17 mouse cellular contexts compared by ENCODE assay signal in genomic region chr2:101615464-101616305, GRCm38 (mm10). TPM values are rescaled to one million over a fixed set of nuclear protein-coding genes. Genes with fewer than 3 reads are reported as not detected.
DNase-seq lines count a peak whose midpoint lies in the region; ATAC-seq and TF ChIP-seq lines count a peak whose summit lies in the region.
"Had no signal": no experiment of that assay in that cellular context is flagged by ENCODE, and none has a peak within 500 bp of the region (broad histone marks: within the 10 kb centered on the region; RNA-seq: fewer than 3 reads in every experiment).

No protein-coding gene starts in this region.

- no peaks in the 10 kb centered on the region for H3K9me3 ChIP-seq in forebrain, embryonic 14.5 days (replicated peaks; ENCODE audit: control insufficient read depth, low read length)
- H3K9me3 ChIP-seq in forebrain, embryonic 11.5 days (ENCODE audit: control insufficient read depth, low read length): no peaks in the 10 kb centered on the region
- no peaks in the 10 kb centered on the region for H3K9me3 ChIP-seq in midbrain, embryonic 11.5 days (ENCODE audit: control insufficient read depth, low read length)
- no peaks in the 10 kb centered on the region for H3K9me3 ChIP-seq in midbrain, embryonic 10.5 days (replicated peaks)
- no peaks in the 10 kb centered on the region for H3K9me3 ChIP-seq in midbrain, postnatal 0 days (ENCODE audit: low read length)
- H3K9me3 ChIP-seq: hindbrain, embryonic 15.5 days; liver, embryonic 12.5 days had no signal

- no peak for DNase-seq in forebrain, embryonic 14.5 days (ENCODE audit: low spot score)
- DNase-seq in forebrain, embryonic 11.5 days (ENCODE audit: low spot score): no peak
- peak; percentile 8 for DNase-seq in midbrain, embryonic 11.5 days (ENCODE audit: low spot score, missing footprints)
- DNase-seq in midbrain, embryonic 10.5 days (ENCODE audit: low spot score): no peak
- peak; percentile 21 for DNase-seq in T-cell, adult 2 months (ENCODE audit: low spot score)
- DNase-seq in midbrain, postnatal 0 days (ENCODE audit: low spot score): no peak
- no peak for DNase-seq in layer of hippocampus, postnatal 14 days (ENCODE audit: low spot score in 2 of 2)
- no peak for DNase-seq in cerebellum, postnatal 25 days
- DNase-seq: layer of hippocampus, adult 9-11 months had no signal

- no peak for TF ChIP-seq CTCF in midbrain, postnatal 0 days (IDR thresholded peaks at IDR 0.05)

- H3K4me3 ChIP-seq in forebrain, embryonic 14.5 days (ENCODE audit: low read depth, low read length): no peak overlapping the region
- H3K4me3 ChIP-seq in forebrain, embryonic 11.5 days (ENCODE audit: low read depth, low read length): no peak overlapping the region
- H3K4me3 ChIP-seq in midbrain, embryonic 11.5 days (ENCODE audit: low read depth, low read length): no peak overlapping the region
- no peak overlapping the region for H3K4me3 ChIP-seq in midbrain, embryonic 10.5 days
- no peak overlapping the region for H3K4me3 ChIP-seq in midbrain, postnatal 0 days (ENCODE audit: low read depth, low read length)
- H3K4me3 ChIP-seq: hindbrain, embryonic 15.5 days; liver, embryonic 12.5 days had no signal

- H3K4me2 ChIP-seq in forebrain, embryonic 14.5 days (ENCODE audit: low read length): no peak overlapping the region
- no peak overlapping the region for H3K4me2 ChIP-seq in forebrain, embryonic 11.5 days (ENCODE audit: low read depth, low read length, severe bottlenecking)
- H3K4me2 ChIP-seq in midbrain, embryonic 11.5 days: no peak overlapping the region
- H3K4me2 ChIP-seq in midbrain, postnatal 0 days (ENCODE audit: low read depth, low read length, poor library complexity, severe bottlenecking): no peak overlapping the region
- H3K4me2 ChIP-seq: hindbrain, embryonic 15.5 days; liver, embryonic 12.5 days had no signal

- no peaks in the 10 kb centered on the region for H3K36me3 ChIP-seq in forebrain, embryonic 14.5 days (ENCODE audit: control insufficient read depth, insufficient read depth, low read length)
- H3K36me3 ChIP-seq in forebrain, embryonic 11.5 days (ENCODE audit: control insufficient read depth, insufficient read depth, low read length): no peaks in the 10 kb centered on the region
- H3K36me3 ChIP-seq in midbrain, embryonic 11.5 days (ENCODE audit: control insufficient read depth, insufficient read depth, low read length): no peaks in the 10 kb centered on the region
- no peaks in the 10 kb centered on the region for H3K36me3 ChIP-seq in midbrain, embryonic 10.5 days
- H3K36me3 ChIP-seq in midbrain, postnatal 0 days (ENCODE audit: insufficient read depth, low read length): no peaks in the 10 kb centered on the region
- H3K36me3 ChIP-seq: hindbrain, embryonic 15.5 days; liver, embryonic 12.5 days had no signal

- H3K27me3 ChIP-seq in forebrain, embryonic 14.5 days (replicated peaks; ENCODE audit: control insufficient read depth, insufficient read depth, low read length): no peaks in the 10 kb centered on the region
- H3K27me3 ChIP-seq in forebrain, embryonic 11.5 days (ENCODE audit: control insufficient read depth, insufficient read depth, low read length): no peaks in the 10 kb centered on the region
- H3K27me3 ChIP-seq in midbrain, embryonic 11.5 days (ENCODE audit: control insufficient read depth, insufficient read depth, low read length): no peaks in the 10 kb centered on the region
- H3K27me3 ChIP-seq in midbrain, embryonic 10.5 days (ENCODE audit: low read depth, poor library complexity, severe bottlenecking): no peaks in the 10 kb centered on the region
- H3K27me3 ChIP-seq in midbrain, postnatal 0 days (ENCODE audit: insufficient read depth, low read length): no peaks in the 10 kb centered on the region
- H3K27me3 ChIP-seq: hindbrain, embryonic 15.5 days; liver, embryonic 12.5 days had no signal

- 47% methylated on average over 10 of the region's 10 CpGs for WGBS in forebrain, embryonic 14.5 days
- WGBS in forebrain, embryonic 11.5 days: 70% methylated on average over 10 of the region's 10 CpGs
- 81% methylated on average over 10 of the region's 10 CpGs for WGBS in midbrain, embryonic 11.5 days
- 82% methylated on average over 10 of the region's 10 CpGs for WGBS in midbrain, embryonic 10.5 days
- WGBS in midbrain, postnatal 0 days: 55% methylated on average over 10 of the region's 10 CpGs

- H3K4me1 ChIP-seq in forebrain, embryonic 14.5 days (ENCODE audit: control insufficient read depth, insufficient read depth, low read length): 0 out of 2 replicates have a peak, but pooled peaks cover 3% of the 10 kb centered on the region
- no peaks in the 10 kb centered on the region for H3K4me1 ChIP-seq in forebrain, embryonic 11.5 days (replicated peaks; ENCODE audit: control insufficient read depth, insufficient read depth, low read length)
- H3K4me1 ChIP-seq in midbrain, embryonic 11.5 days (ENCODE audit: control insufficient read depth, insufficient read depth, low read length): no peaks in the 10 kb centered on the region
- no peaks in the 10 kb centered on the region for H3K4me1 ChIP-seq in midbrain, embryonic 10.5 days
- no peaks in the 10 kb centered on the region for H3K4me1 ChIP-seq in midbrain, postnatal 0 days (ENCODE audit: insufficient read depth, low read length)
- H3K4me1 ChIP-seq: hindbrain, embryonic 15.5 days; liver, embryonic 12.5 days had no signal

- ATAC-seq in forebrain, embryonic 14.5 days: 0 out of 2 replicates have a peak, but pooled peaks have one; percentile 40
- ATAC-seq in forebrain, embryonic 11.5 days (replicated peaks; ENCODE audit: low FRiP score): no peak
- ATAC-seq in midbrain, embryonic 11.5 days (ENCODE audit: low FRiP score): no peak
- peak; percentile 41; the same call in 1 of the 2 replicates for ATAC-seq in midbrain, postnatal 0 days (ENCODE audit: low FRiP score)
- ATAC-seq: liver, embryonic 12.5 days; lung, postnatal 0 days had no signal

- H3K9ac ChIP-seq in forebrain, embryonic 14.5 days (ENCODE audit: low read length): no peak overlapping the region
- H3K9ac ChIP-seq in forebrain, embryonic 11.5 days (ENCODE audit: low read length): no peak overlapping the region
- no peak overlapping the region for H3K9ac ChIP-seq in midbrain, embryonic 11.5 days (ENCODE audit: low read length)
- no peak overlapping the region for H3K9ac ChIP-seq in midbrain, postnatal 0 days (replicated peaks; ENCODE audit: low read length, poor library complexity, severe bottlenecking)
- H3K9ac ChIP-seq: hindbrain, embryonic 15.5 days; liver, embryonic 12.5 days had no signal

- no peak overlapping the region for H3K27ac ChIP-seq in forebrain, embryonic 14.5 days (ENCODE audit: low read depth, low read length)
- H3K27ac ChIP-seq in forebrain, embryonic 11.5 days (ENCODE audit: low read depth, low read length): no peak overlapping the region
- H3K27ac ChIP-seq in midbrain, embryonic 11.5 days (ENCODE audit: low read depth, low read length): no peak overlapping the region
- H3K27ac ChIP-seq in midbrain, embryonic 10.5 days (replicated peaks): no peak overlapping the region
- H3K27ac ChIP-seq in midbrain, postnatal 0 days (ENCODE audit: low read depth, low read length): no peak overlapping the region
- H3K27ac ChIP-seq: hindbrain, embryonic 15.5 days; liver, embryonic 12.5 days; stomach, postnatal 0 days had no signal

RNA-seq across cellular contexts. Expression of gene Rag2, which starts 8.8 kb away (rescaled TPM):
- 0.14 TPM in 1 of 2 replicates, not detected in the other for polyA plus RNA-seq in forebrain, embryonic 14.5 days (2014; fragmentation: Nextera tagmentation; extraction: Ambion mirVana)
- polyA plus RNA-seq in forebrain, embryonic 11.5 days (2014; fragmentation: Nextera tagmentation; extraction: Ambion mirVana): not detected in 2 replicates
- 0.05 TPM in 1 of 2 replicates, not detected in the other for polyA plus RNA-seq in midbrain, embryonic 11.5 days (2014; fragmentation: Nextera tagmentation; extraction: Ambion mirVana)
- not detected in 2 replicates for polyA plus RNA-seq in midbrain, embryonic 10.5 days (2016; fragmentation: Nextera tagmentation; extraction: Ambion mirVana)
- not detected in 2 replicates for total RNA-seq in midbrain, postnatal 0 days (2014; rRNA removed)
- 0.09 TPM in 1 of 2 replicates, not detected in the other for polyA plus RNA-seq in midbrain, postnatal 0 days (2015; fragmentation: Nextera tagmentation; extraction: Ambion mirVana)
- not detected for total RNA-seq in layer of hippocampus, postnatal 14 days (2021)
- total RNA-seq: adrenal gland, adult 18-20 months; heart, adult 8-10 months; left cerebral cortex, postnatal 36 days had no signal
- polyA plus RNA-seq: hindbrain, embryonic 15.5 days; kidney, embryonic 16.5 days; stomach, postnatal 0 days had no signal

RNA-seq across cellular contexts. Expression of gene Rag1, which starts 33.6 kb away (rescaled TPM):
- 0.07 and 0.13 TPM in 2 replicates for polyA plus RNA-seq in forebrain, embryonic 14.5 days (2014; fragmentation: Nextera tagmentation; extraction: Ambion mirVana)
- 0.08 and 0.27 TPM in 2 replicates for polyA plus RNA-seq in forebrain, embryonic 11.5 days (2014; fragmentation: Nextera tagmentation; extraction: Ambion mirVana)
- 0.12 TPM in 2 replicates for polyA plus RNA-seq in midbrain, embryonic 11.5 days (2014; fragmentation: Nextera tagmentation; extraction: Ambion mirVana)
- 0.02 and 0.10 TPM in 2 replicates for polyA plus RNA-seq in midbrain, embryonic 10.5 days (2016; fragmentation: Nextera tagmentation; extraction: Ambion mirVana)
- total RNA-seq in midbrain, postnatal 0 days (2014; rRNA removed): 0.27 and 0.42 TPM in 2 replicates
- polyA plus RNA-seq in midbrain, postnatal 0 days (2015; fragmentation: Nextera tagmentation; extraction: Ambion mirVana): 0.04 TPM in 2 replicates
- under 1 TPM; 0.21 to 0.25 TPM for total RNA-seq in layer of hippocampus, postnatal 14 days (2021)
- total RNA-seq: adrenal gland, adult 18-20 months had no signal

RNA-seq across cellular contexts. Expression of gene B230118H07Rik, which starts 33.6 kb away (rescaled TPM):
- 50.2 and 58.8 TPM in 2 replicates for polyA plus RNA-seq in forebrain, embryonic 14.5 days (2014; fragmentation: Nextera tagmentation; extraction: Ambion mirVana)
- 60.7 and 60.8 TPM in 2 replicates for polyA plus RNA-seq in forebrain, embryonic 11.5 days (2014; fragmentation: Nextera tagmentation; extraction: Ambion mirVana)
- polyA plus RNA-seq in midbrain, embryonic 11.5 days (2014; fragmentation: Nextera tagmentation; extraction: Ambion mirVana): 64.4 and 67.8 TPM in 2 replicates
- polyA plus RNA-seq in midbrain, embryonic 10.5 days (2016; fragmentation: Nextera tagmentation; extraction: Ambion mirVana): 57.4 and 64.1 TPM in 2 replicates
- 18.2 and 21.4 TPM in 2 replicates for total RNA-seq in midbrain, postnatal 0 days (2014; rRNA removed)
- polyA plus RNA-seq in midbrain, postnatal 0 days (2015; fragmentation: Nextera tagmentation; extraction: Ambion mirVana): 50.7 and 51.5 TPM in 2 replicates
- 10 to 100 TPM; 28.5 to 32.6 TPM for total RNA-seq in layer of hippocampus, postnatal 14 days (2021)

Comparison
In these comparisons a context has a peak if more than half of its experiments do, and no peak if none do; other contexts are left out.
1. ATAC-seq: peak in forebrain, embryonic 14.5 days (single experiment) and midbrain, postnatal 0 days (single experiment); none in forebrain, embryonic 11.5 days (single experiment) and midbrain, embryonic 11.5 days (single experiment).
2. DNase-seq: peak in midbrain, embryonic 11.5 days (single experiment) and T-cell, adult 2 months (single experiment); none in forebrain, embryonic 14.5 days (single experiment), forebrain, embryonic 11.5 days (single experiment), midbrain, embryonic 10.5 days (single experiment), midbrain, postnatal 0 days (single experiment), layer of hippocampus, postnatal 14 days (0 of 2) and cerebellum, postnatal 25 days (0 of 2).